Mouse (Mus musculus): ENCODE results near the gene Slc29a3. TPM values are rescaled to one million over a fixed set of nuclear protein-coding genes. Genes with fewer than 3 reads are reported as not detected.

Slc29a3 gene
- 10.5 and 11.1 TPM in 2 replicates for polyA plus RNA-seq (2015; fragmentation: Nextera tagmentation; extraction: Ambion mirVana)

DNA sequence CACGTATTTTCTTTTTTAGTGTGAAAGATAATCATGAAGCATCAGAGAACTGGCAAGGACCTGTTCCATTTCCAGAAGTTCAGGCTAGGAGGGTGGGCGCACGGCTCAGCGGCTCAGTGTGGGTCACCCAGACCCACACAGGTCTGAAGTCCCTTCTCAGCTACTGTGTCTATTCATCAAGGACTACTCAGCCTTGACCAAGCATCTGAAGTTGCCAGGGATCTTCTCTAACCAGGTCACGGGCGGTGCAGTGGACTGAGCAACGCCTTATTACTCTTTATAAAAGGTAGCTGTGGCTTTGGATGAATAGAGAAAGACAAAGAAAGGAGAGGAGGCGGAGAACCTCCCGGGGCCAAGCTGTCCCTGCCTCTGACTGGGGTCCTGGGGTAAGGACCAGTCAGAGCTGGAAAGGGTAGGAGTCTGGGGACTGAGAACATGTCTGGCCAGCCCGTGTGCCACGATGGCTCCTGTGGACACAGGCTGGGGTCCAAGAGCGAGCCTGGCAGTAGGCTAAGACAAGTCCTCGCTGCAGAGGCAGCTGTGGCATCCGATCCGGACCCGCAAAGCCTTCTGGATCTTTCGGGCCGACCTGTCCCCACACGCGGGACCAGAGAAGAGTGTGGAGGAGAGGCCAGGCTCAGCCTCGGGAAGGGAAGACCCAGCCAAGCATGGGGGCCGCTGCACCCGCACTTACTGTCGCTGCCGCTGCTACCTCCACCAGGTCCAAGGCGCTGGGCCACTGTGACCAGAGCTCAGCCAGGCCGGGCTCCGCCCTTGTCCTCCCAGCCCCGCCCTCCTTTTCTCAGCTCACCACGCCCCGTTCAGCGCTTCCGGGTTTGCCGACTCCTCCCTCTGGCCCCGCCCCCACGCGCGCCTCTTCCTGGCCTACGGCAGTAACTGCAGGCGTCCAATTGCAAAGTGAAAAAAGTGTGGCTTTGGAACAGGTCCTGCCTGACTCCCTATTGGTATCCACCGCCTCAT, at the start of gene Slc29a3:
Gene Slc29a3, minus strand, starts transcription at position 755 of the 981 bp plus-strand sequence.
- 6% methylated on average over 36 of the region's 41 CpGs for WGBS
- Histone ChIP-seq H3K27me3 (replicated peaks; ENCODE audit: control insufficient read depth, insufficient read depth, low read length) (no peaks in the 10 kb centered on the region), H3K9me3 (ENCODE audit: control insufficient read depth, low read length) (no peaks in the 10 kb centered on the region), H3K4me1 (ENCODE audit: control insufficient read depth, insufficient read depth, low read depth, low read length) (peaks cover 11% of the 10 kb centered on the region), H3K36me3 (ENCODE audit: control insufficient read depth, insufficient read depth, low read length) (no peaks in the 10 kb centered on the region), H3K4me3 (ENCODE audit: low read length) (peak within 1 kb of the TSS; percentile 65), H3K27ac (ENCODE audit: low read depth, low read length) (peak within 1 kb of the TSS; percentile 74), H3K4me2 (ENCODE audit: low read length) (peak within 1 kb of the TSS; percentile 94), H3K9ac (ENCODE audit: low read depth, low read length) (peak within 1 kb of the TSS; percentile 82)
- ATAC-seq: peak; percentile 94

- Histone ChIP-seq H3K4me2 (ENCODE audit: low read length) (no peak overlapping the region), H3K9ac (ENCODE audit: low read depth, low read length) (no peak overlapping the region), H3K4me3 (ENCODE audit: low read length) (no peak overlapping the region), H3K36me3 (ENCODE audit: control insufficient read depth, insufficient read depth, low read length) (no peaks in the 10 kb centered on the region), H3K27ac (ENCODE audit: low read depth, low read length) (no peak overlapping the region), H3K27me3 (replicated peaks; ENCODE audit: control insufficient read depth, insufficient read depth, low read length) (0 out of 2 replicates have a peak, but pooled peaks cover 4% of the 10 kb centered on the region), H3K4me1 (ENCODE audit: control insufficient read depth, insufficient read depth, low read depth, low read length) (peaks cover 20% of the 10 kb centered on the region), H3K9me3 (ENCODE audit: control insufficient read depth, low read length) (no peaks in the 10 kb centered on the region)
- 60% methylated on average over 12 of the region's 12 CpGs for WGBS
- ATAC-seq: no peak
Measured at GRCm38 (mm10) chr10:60801898-60802412, 49.4 kb upstream of the Slc29a3 start.

GRCm38 (mm10) chr10:60801168-60801897, 48.7 kb upstream of the Slc29a3 start:
- peaks cover 20% of the 10 kb centered on the region for H3K4me1 ChIP-seq (ENCODE audit: control insufficient read depth, insufficient read depth, low read depth, low read length)
- H3K36me3 ChIP-seq (ENCODE audit: control insufficient read depth, insufficient read depth, low read length): no peaks in the 10 kb centered on the region
- no peak overlapping the region for H3K4me2 ChIP-seq (ENCODE audit: low read length)
- 35% methylated on average over 11 of the region's 11 CpGs for WGBS
- H3K27ac ChIP-seq (ENCODE audit: low read depth, low read length): no peak overlapping the region; the same call in 1 of the 2 replicates
- H3K9ac ChIP-seq (ENCODE audit: low read depth, low read length): peak overlapping the region; percentile 30; the same call in 1 of the 2 replicates
- H3K4me3 ChIP-seq (ENCODE audit: low read length): no peak overlapping the region
- no peak for ATAC-seq
- H3K27me3 ChIP-seq (replicated peaks; ENCODE audit: control insufficient read depth, insufficient read depth, low read length): 0 out of 2 replicates have a peak, but pooled peaks cover 4% of the 10 kb centered on the region
- H3K9me3 ChIP-seq (ENCODE audit: control insufficient read depth, low read length): no peaks in the 10 kb centered on the region

GRCm38 (mm10) chr10:60800295-60801167, 47.9 kb upstream of the Slc29a3 start:
- no peak overlapping the region for H3K9ac ChIP-seq (ENCODE audit: low read depth, low read length)
- H3K36me3 ChIP-seq (ENCODE audit: control insufficient read depth, insufficient read depth, low read length): no peaks in the 10 kb centered on the region
- H3K27me3 ChIP-seq (replicated peaks; ENCODE audit: control insufficient read depth, insufficient read depth, low read length): 0 out of 2 replicates have a peak, but pooled peaks cover 4% of the 10 kb centered on the region
- H3K4me3 ChIP-seq (ENCODE audit: low read length): no peak overlapping the region
- WGBS: 21% methylated on average over 19 of the region's 19 CpGs
- H3K9me3 ChIP-seq (ENCODE audit: control insufficient read depth, low read length): no peaks in the 10 kb centered on the region
- no peak for ATAC-seq
- H3K4me1 ChIP-seq (ENCODE audit: control insufficient read depth, insufficient read depth, low read depth, low read length): peaks cover 20% of the 10 kb centered on the region
- H3K27ac ChIP-seq (ENCODE audit: low read depth, low read length): no peak overlapping the region
- no peak overlapping the region for H3K4me2 ChIP-seq (ENCODE audit: low read length)

GRCm38 (mm10) chr10:60797682-60798422, 45.3 kb upstream of the Slc29a3 start:
- no peak for ATAC-seq
- peaks cover 15% of the 10 kb centered on the region for H3K4me1 ChIP-seq (ENCODE audit: control insufficient read depth, insufficient read depth, low read depth, low read length)
- H3K27ac ChIP-seq (ENCODE audit: low read depth, low read length): no peak overlapping the region
- H3K36me3 ChIP-seq (ENCODE audit: control insufficient read depth, insufficient read depth, low read length): no peaks in the 10 kb centered on the region
- no peaks in the 10 kb centered on the region for H3K9me3 ChIP-seq (ENCODE audit: control insufficient read depth, low read length)
- H3K4me2 ChIP-seq (ENCODE audit: low read length): no peak overlapping the region
- H3K27me3 ChIP-seq (replicated peaks; ENCODE audit: control insufficient read depth, insufficient read depth, low read length): 0 out of 2 replicates have a peak, but pooled peaks cover 4% of the 10 kb centered on the region
- H3K9ac ChIP-seq (ENCODE audit: low read depth, low read length): no peak overlapping the region
- no peak overlapping the region for H3K4me3 ChIP-seq (ENCODE audit: low read length)
- 78% methylated on average over 14 of the region's 14 CpGs for WGBS

DNA sequence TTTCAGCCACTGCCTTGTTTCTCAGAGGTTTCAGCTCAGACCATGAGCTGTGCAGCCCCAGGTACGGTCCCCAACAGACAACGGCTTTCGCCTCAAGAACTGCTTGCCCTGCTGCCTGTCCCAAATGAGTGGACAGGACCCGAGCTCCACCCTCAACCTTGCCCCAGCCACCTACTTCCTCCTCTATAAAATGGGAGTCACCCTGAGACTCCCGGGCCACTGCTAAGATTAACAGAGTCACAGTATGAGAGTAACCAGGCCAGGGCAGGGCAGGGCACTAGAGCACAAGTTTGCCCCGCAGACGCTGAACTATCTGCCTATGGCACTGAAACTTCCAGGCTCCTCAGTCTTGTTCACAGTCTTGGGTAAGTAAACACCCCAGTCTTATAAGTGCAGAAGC, 43.9 kb upstream of the Slc29a3 start:
- 87% methylated on average over 7 of the region's 7 CpGs for WGBS
- Histone ChIP-seq H3K36me3 (ENCODE audit: control insufficient read depth, insufficient read depth, low read length) (no peaks in the 10 kb centered on the region), H3K27ac (ENCODE audit: low read depth, low read length) (no peak overlapping the region), H3K27me3 (replicated peaks; ENCODE audit: control insufficient read depth, insufficient read depth, low read length) (peaks cover 7% of the 10 kb centered on the region; the same call in 1 of the 2 replicates), H3K4me1 (ENCODE audit: control insufficient read depth, insufficient read depth, low read depth, low read length) (peaks cover 13% of the 10 kb centered on the region), H3K9me3 (ENCODE audit: control insufficient read depth, low read length) (no peaks in the 10 kb centered on the region), H3K9ac (ENCODE audit: low read depth, low read length) (0 out of 2 replicates have a peak overlapping the region, but pooled peaks have one; percentile 4), H3K4me2 (ENCODE audit: low read length) (no peak overlapping the region), H3K4me3 (ENCODE audit: low read length) (no peak overlapping the region)
- no peak for ATAC-seq

GRCm38 (mm10) chr10:60796028-60796427, 43.4 kb upstream of the Slc29a3 start:
- H3K4me2 ChIP-seq (ENCODE audit: low read length): no peak overlapping the region
- H3K27me3 ChIP-seq (replicated peaks; ENCODE audit: control insufficient read depth, insufficient read depth, low read length): peaks cover 7% of the 10 kb centered on the region; the same call in 1 of the 2 replicates
- no peak overlapping the region for H3K4me3 ChIP-seq (ENCODE audit: low read length)
- no peak overlapping the region for H3K27ac ChIP-seq (ENCODE audit: low read depth, low read length)
- WGBS: 74% methylated on average over 5 of the region's 5 CpGs
- no peak for ATAC-seq
- no peaks in the 10 kb centered on the region for H3K36me3 ChIP-seq (ENCODE audit: control insufficient read depth, insufficient read depth, low read length)
- no peaks in the 10 kb centered on the region for H3K9me3 ChIP-seq (ENCODE audit: control insufficient read depth, low read length)
- 0 out of 2 replicates have a peak overlapping the region, but pooled peaks have one; percentile 4 for H3K9ac ChIP-seq (ENCODE audit: low read depth, low read length)
- peaks cover 9% of the 10 kb centered on the region for H3K4me1 ChIP-seq (ENCODE audit: control insufficient read depth, insufficient read depth, low read depth, low read length)

DNA sequence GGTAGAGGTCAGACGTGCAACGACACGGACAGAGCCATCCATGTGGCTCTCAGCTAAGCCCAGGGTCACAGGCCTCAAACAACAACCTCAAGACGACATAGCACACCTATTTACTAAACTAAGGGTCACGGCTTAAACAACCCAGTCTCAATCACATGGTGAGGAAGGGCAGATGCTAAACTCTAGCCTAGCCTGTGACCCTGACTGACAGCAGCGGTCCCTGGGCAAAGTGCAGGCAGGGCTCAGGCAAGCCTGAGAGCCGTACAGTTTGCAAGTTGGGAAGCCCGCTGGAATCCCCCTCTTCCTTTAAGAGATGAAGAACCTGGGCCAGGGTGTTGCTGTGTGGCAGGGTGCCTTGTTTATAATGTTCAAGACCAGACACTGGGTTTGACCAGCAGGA, 42.2 kb upstream of the Slc29a3 start:
- 69% methylated on average over 8 of the region's 8 CpGs for WGBS
- H3K4me2 ChIP-seq (ENCODE audit: low read length): no peak overlapping the region
- H3K4me1 ChIP-seq (ENCODE audit: control insufficient read depth, insufficient read depth, low read depth, low read length): no peaks in the 10 kb centered on the region; the same call in 1 of the 2 replicates
- H3K36me3 ChIP-seq (ENCODE audit: control insufficient read depth, insufficient read depth, low read length): no peaks in the 10 kb centered on the region
- H3K9ac ChIP-seq (ENCODE audit: low read depth, low read length): no peak overlapping the region
- peaks cover 7% of the 10 kb centered on the region; the same call in 1 of the 2 replicates for H3K27me3 ChIP-seq (replicated peaks; ENCODE audit: control insufficient read depth, insufficient read depth, low read length)
- no peak overlapping the region for H3K27ac ChIP-seq (ENCODE audit: low read depth, low read length)
- no peak overlapping the region for H3K4me3 ChIP-seq (ENCODE audit: low read length)
- ATAC-seq: no peak
- H3K9me3 ChIP-seq (ENCODE audit: control insufficient read depth, low read length): no peaks in the 10 kb centered on the region

Data from hindbrain, embryonic 16.5 days (tissue).